Mouse (Mus musculus) forebrain, embryonic 13.5 days (tissue): ENCODE data around the gene 1700080E11Rik. TPM values are rescaled to one million over a fixed set of nuclear protein-coding genes. Genes with fewer than 3 reads are reported as not detected.
"Not testable (repeated sequence)": the region's sequence is repeated elsewhere in the genome, so short reads cannot be mapped to it uniquely, and the experiment has no call there.

ENCODE experiments used
- ATAC-seq: fragments of 200-750 bp; cut with Nextera tagmentation; 2 replicates; pipeline ENCODE4 v1.8.0; 2017
- H3K27ac ChIP-seq: fragments of 300-500 bp; sonication (generic); 2 replicates; pipeline ENCODE4 v1.5.1; 2015; ENCODE audit warnings: inconsistent platforms, mild to moderate bottlenecking, moderate library complexity
- H3K27me3 ChIP-seq: fragments of 300-500 bp; sonication (generic); 2 replicates; pipeline ENCODE4 v1.6.1; 2015; ENCODE audit warnings: mild to moderate bottlenecking, inconsistent platforms
- H3K36me3 ChIP-seq: fragments of 300-500 bp; sonication (generic); 2 replicates; pipeline ENCODE4 v1.6.1; 2015; ENCODE audit warnings: mild to moderate bottlenecking, inconsistent platforms; ENCODE audit not compliant: poor library complexity, severe bottlenecking
- H3K4me1 ChIP-seq: fragments of 300-500 bp; sonication (generic); 2 replicates; pipeline ENCODE4 v1.6.1; 2015; ENCODE audit warnings: inconsistent platforms
- H3K4me2 ChIP-seq: fragments of 300-500 bp; sonication (generic); 2 replicates; pipeline ENCODE4 v1.6.1; 2015; ENCODE audit warnings: inconsistent platforms, mild to moderate bottlenecking, moderate library complexity
- H3K4me3 ChIP-seq: fragments of 300-500 bp; sonication (generic); 2 replicates; pipeline ENCODE4 v1.5.1; 2015; ENCODE audit warnings: mild to moderate bottlenecking, inconsistent platforms
- H3K9ac ChIP-seq: fragments of 300-500 bp; sonication (generic); 2 replicates; pipeline ENCODE4 v1.6.1; 2015; ENCODE audit warnings: mild to moderate bottlenecking, inconsistent platforms
- H3K9me3 ChIP-seq: fragments of 300-500 bp; sonication (generic); replicated peaks from 2 replicates; pipeline ENCODE4 v1.6.1; 2016; ENCODE audit warnings: inconsistent platforms
- WGBS: fragments of 180-500 bp; shearing (Covaris S2); methylation state at CpG from one replicate; pipeline ENCODE4 v1.1.7; 2015; 5-methylcytosine and 5-hydroxymethylcytosine counted together
- polyA plus RNA-seq: library from polyadenylated mRNA; unstranded; fragments of >200 nt; fragmentation: Nextera tagmentation; extraction: Ambion mirVana; gene quantifications from 2 replicates; pipeline ENCODE4 v1.2.1, GENCODE M21; 2015

The 1700080E11Rik gene
- not detected in 2 replicates for polyA plus RNA-seq

DNA sequence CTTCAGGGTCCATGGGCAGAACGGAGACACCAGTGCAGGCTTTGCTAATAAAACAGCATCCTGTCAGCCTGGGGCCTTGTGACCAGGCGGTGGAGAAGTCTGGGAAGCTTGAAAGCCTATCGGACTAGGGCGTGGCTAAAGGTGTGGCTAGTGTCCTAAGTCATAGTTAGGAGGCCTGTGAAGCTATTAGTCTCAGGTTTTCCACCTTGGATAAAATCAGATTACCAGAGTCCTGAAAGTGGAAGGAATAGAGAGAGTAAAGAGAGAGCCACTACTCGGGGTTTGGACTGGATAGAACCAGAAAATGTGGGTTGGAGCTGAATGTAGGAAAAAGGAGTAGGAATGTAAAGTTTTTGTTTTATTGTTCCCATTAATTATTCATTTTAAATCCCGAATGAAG is at the start of gene 1700080E11Rik:
TSS of gene 1700080E11Rik (minus strand) at position 101 of the 400 bp plus-strand sequence.
- no peak within 1 kb of the TSS for H3K27ac ChIP-seq
- WGBS = 84% methylated on average over 6 of the region's 6 CpGs
- no peaks in the 10 kb centered on the region for H3K4me1 ChIP-seq
- H3K4me3 ChIP-seq = no peak within 1 kb of the TSS
- H3K36me3 ChIP-seq = no peaks in the 10 kb centered on the region
- no peak for ATAC-seq
- H3K9ac ChIP-seq = no peak within 1 kb of the TSS
- no peak within 1 kb of the TSS for H3K4me2 ChIP-seq
- no peaks in the 10 kb centered on the region for H3K27me3 ChIP-seq
- H3K9me3 ChIP-seq = no peaks in the 10 kb centered on the region

DNA sequence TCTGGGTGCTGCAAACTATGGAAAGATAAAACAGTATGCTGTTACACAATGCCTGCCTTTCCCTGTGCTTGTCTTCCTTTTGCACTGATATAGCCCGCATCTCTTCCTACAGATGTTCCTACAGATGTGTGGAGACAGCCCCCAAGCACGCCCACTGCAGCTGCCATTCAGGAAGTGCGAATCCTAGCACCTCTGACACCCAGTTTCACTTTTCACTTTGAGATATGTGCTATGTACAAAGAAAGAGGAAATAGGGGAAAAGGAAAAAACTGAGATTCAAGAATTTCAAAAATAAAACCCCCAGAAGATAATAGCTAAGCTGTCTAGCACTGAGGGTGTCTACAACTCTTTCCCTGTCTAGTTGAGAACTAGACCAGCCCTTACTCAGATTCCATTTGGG is 41.8 kb upstream of the 1700080E11Rik start:
- no peak overlapping the region for H3K9ac ChIP-seq
- H3K9me3 ChIP-seq = no peaks in the 10 kb centered on the region
- no peak overlapping the region for H3K27ac ChIP-seq
- WGBS = 82% methylated on average over 3 of the region's 3 CpGs
- no peak overlapping the region for H3K4me3 ChIP-seq
- no peaks in the 10 kb centered on the region for H3K27me3 ChIP-seq
- H3K36me3 ChIP-seq = no peaks in the 10 kb centered on the region
- no peaks in the 10 kb centered on the region for H3K4me1 ChIP-seq
- ATAC-seq = no peak
- H3K4me2 ChIP-seq = no peak overlapping the region

DNA sequence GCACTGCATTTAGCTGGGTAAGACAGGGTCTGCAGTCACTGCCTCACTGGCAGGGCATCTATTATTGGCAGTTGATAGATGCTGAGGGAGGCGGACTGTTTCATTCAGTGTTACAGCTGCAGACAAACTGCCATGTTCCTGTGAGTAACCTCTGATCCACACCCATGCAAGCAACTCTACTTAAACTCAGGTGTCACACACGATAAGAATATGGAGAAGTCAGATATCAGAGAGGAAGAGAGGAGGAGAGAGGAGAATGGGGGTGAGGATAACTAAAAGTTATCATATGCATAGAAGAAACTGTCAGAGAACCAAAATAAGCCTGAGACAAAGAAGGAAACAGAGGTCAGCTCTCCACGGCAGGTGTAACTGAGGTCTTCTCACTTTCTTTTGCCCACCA is 37.5 kb upstream of the 1700080E11Rik start:
- Histone ChIP-seq H3K9ac (no peak overlapping the region), H3K4me1 (no peaks in the 10 kb centered on the region), H3K36me3 (no peaks in the 10 kb centered on the region), H3K4me3 (no peak overlapping the region), H3K4me2 (no peak overlapping the region), H3K27ac (no peak overlapping the region), H3K27me3 (no peaks in the 10 kb centered on the region), H3K9me3 (no peaks in the 10 kb centered on the region)
- 91% methylated on average over 3 of the region's 3 CpGs for WGBS
- no peak for ATAC-seq

DNA sequence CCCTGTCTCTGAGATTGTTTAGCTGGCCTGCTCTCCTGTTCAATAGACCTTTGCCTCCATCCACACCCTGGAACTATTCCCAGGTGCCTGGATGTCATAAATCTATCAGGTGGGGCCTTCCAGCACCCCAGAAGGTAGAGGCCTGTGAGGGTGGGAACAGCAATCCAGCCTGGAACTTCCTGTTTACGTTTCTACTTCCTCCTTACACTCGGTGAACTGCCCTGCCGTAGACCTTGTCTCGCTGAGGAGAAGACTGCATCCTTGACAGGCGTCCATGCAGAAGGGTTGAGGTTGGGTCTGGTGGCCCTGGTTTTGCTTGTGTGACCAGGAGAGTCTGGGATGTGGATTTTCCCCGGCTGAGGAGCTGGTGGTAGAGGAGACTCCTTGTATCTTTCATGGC is 5.7 kb downstream of the 1700080E11Rik start:
- H3K27ac ChIP-seq = no peak overlapping the region
- H3K36me3 ChIP-seq = no peaks in the 10 kb centered on the region
- no peaks in the 10 kb centered on the region; the same call in 1 of the 2 replicates for H3K9me3 ChIP-seq
- H3K4me2 ChIP-seq = no peak overlapping the region
- no peak overlapping the region for H3K4me3 ChIP-seq
- H3K27me3 ChIP-seq = no peaks in the 10 kb centered on the region
- H3K4me1 ChIP-seq = no peaks in the 10 kb centered on the region
- WGBS = 85% methylated on average over 6 of the region's 6 CpGs
- no peak overlapping the region for H3K9ac ChIP-seq
- no peak for ATAC-seq

DNA sequence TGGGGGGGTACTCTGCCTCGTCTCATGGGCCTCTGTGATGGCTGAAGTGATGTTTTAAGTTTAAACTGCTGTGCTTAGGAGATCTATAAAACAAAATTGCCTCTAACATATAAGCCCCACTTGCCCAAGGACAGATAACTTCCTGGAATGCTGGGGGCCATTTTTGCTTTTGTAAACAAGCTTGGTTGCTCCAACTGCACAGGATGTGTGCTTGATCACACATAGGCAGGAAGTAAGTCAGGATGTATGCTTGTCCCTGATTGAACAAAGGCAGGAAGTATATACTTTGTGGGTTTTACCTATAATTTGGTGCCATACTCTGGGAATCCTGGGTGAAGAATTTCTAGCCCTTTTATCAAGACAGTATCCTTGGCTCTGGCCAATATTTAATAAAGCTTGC is 8.5 kb downstream of the 1700080E11Rik start:
- Histone ChIP-seq H3K4me2 (no peak overlapping the region), H3K9ac (no peak overlapping the region), H3K4me3 (no peak overlapping the region), H3K36me3 (no peaks in the 10 kb centered on the region), H3K27me3 (no peaks in the 10 kb centered on the region), H3K9me3 (no peaks in the 10 kb centered on the region; the same call in 1 of the 2 replicates), H3K4me1 (peaks cover 4% of the 10 kb centered on the region; the same call in 1 of the 2 replicates), H3K27ac (no peak overlapping the region)
- 36% methylated on average over 1 of the region's 1 CpGs for WGBS
- ATAC-seq = no peak

DNA sequence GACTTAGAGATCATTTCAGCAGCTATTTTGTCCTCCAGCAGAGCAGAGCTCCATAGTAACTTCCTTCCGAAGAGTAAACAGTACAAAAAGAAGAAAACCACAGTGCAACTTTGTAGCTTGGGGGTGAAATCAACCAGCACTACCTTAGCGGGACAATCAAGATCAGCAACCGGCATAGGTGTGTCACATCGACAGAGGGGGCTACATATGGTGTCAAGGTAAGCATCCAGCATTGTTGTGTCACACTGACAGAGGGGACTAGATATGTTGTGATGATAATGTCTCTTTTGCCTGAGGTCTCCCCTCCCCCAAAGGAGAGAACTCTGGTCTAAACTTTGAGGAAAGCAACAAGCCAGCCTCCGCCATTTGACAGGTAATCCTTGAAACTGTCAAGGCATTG is 10.4 kb downstream of the 1700080E11Rik start:
- H3K27me3 ChIP-seq = no peaks in the 10 kb centered on the region
- no peak overlapping the region for H3K4me2 ChIP-seq
- 82% methylated on average over 5 of the region's 5 CpGs for WGBS
- no peak overlapping the region for H3K4me3 ChIP-seq
- no peak overlapping the region for H3K9ac ChIP-seq
- no peak overlapping the region for H3K27ac ChIP-seq
- peaks cover 20% of the 10 kb centered on the region for H3K4me1 ChIP-seq
- ATAC-seq = no peak
- no peaks in the 10 kb centered on the region for H3K36me3 ChIP-seq
- no peaks in the 10 kb centered on the region; the same call in 1 of the 2 replicates for H3K9me3 ChIP-seq

DNA sequence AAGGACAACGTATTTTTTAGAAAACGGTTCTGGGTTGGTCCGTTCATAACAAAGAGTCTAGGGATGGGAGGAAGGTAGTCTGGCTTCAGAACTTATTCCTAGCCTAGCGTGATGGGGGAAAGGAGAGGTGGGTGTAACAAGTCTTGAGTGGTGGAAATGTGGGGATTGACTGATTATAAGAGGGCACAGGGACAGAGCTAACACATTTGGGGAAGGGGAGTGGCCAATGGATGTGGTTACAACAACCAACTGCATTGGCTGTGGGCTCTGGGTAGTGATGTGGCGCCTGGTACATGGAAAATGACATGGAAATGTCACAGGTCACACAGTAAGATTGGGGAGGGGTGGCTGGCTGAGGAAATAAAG is 12.9 kb downstream of the 1700080E11Rik start:
- Histone ChIP-seq H3K9ac (peak overlapping the region; percentile 84; the same call in 1 of the 2 replicates), H3K4me2 (peak overlapping the region; percentile 88), H3K4me3 (peak overlapping the region; percentile 76), H3K36me3 (no peaks in the 10 kb centered on the region), H3K4me1 (peaks cover 25% of the 10 kb centered on the region), H3K27ac (peak overlapping the region; percentile 83; the same call in 1 of the 2 replicates), H3K9me3 (no peaks in the 10 kb centered on the region), H3K27me3 (no peaks in the 10 kb centered on the region)
- 21% methylated on average over 5 of the region's 5 CpGs for WGBS
- no peak; the same call in none of the 2 replicates for ATAC-seq

DNA sequence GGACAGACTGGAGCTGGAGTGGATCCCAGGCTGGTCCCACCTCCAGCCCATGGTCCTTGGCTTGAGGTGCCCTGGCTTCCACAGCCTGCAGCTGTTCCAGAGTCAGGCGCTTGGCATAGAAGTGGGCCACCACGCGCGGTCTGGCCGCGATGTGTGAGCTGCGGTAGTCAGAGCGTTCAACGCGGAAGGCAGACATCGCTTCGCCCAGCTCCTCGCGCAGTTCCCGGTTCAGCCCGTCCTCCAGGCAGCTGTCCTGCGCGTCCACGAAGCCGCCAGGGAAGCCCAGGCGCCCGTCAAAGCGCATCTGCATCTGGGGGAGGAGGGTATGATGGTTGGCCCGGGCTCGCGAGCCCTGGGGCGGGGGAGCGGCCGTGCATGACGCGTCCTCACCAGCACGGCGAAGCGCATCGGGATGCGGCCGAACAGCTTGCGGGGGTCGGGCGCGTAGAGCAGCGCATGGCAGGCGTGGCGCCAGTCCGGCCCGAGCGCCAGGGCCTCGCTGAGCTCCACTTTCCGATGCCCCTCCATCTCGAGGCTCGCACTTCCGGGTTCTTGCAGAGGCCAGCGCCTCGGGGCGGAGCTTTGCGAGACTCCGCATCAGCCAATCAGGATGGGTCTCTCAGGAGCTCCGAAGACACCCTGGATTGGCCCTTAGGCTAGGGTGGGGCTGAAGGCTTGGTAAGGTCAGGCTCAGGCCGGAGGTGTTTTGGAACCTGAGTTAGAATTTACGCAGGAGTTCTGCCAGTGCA is 13.5 kb downstream of the 1700080E11Rik start, which contains the start of gene Nudt16:
TSS of gene Nudt16 (minus strand) at position 572 of the 749 bp plus-strand sequence.
- H3K4me1 ChIP-seq = peaks cover 25% of the 10 kb centered on the region
- H3K4me2 ChIP-seq = peak within 1 kb of the TSS; percentile 88
- ATAC-seq = peak; percentile 99
- peak within 1 kb of the TSS; percentile 76 for H3K4me3 ChIP-seq
- WGBS = under 1% methylated on average over 59 of the region's 60 CpGs
- H3K9ac ChIP-seq = peak within 1 kb of the TSS; percentile 84
- H3K27ac ChIP-seq = peak within 1 kb of the TSS; percentile 83
- H3K27me3 ChIP-seq = no peaks in the 10 kb centered on the region
- no peaks in the 10 kb centered on the region for H3K36me3 ChIP-seq
- H3K9me3 ChIP-seq = no peaks in the 10 kb centered on the region

DNA sequence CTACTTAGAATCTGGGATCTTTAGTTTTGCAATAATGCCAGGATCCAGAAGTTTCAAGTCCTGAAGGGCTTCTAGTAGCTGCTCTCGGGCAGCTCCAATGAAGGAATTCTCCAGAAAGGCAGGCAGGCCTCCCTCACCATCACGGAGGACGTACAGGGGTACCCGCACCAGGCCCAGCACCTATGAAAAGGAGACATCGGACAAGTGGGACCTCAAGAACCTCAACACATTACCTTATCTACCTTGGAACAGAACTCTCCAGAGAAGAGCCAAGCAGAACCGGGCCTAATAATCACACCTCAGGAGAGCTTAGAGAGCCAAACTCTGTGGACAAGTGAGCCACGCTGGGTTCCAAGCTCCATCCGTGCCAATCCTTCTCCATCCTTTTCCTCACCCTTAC is 14.6 kb downstream of the 1700080E11Rik start:
- no peak overlapping the region for H3K27ac ChIP-seq
- H3K27me3 ChIP-seq = no peaks in the 10 kb centered on the region
- 91% methylated on average over 8 of the region's 8 CpGs for WGBS
- ATAC-seq = no peak
- peaks cover 25% of the 10 kb centered on the region for H3K4me1 ChIP-seq
- peak overlapping the region; percentile 88 for H3K4me2 ChIP-seq
- peak overlapping the region; percentile 76; the same call in 1 of the 2 replicates for H3K4me3 ChIP-seq
- no peaks in the 10 kb centered on the region for H3K36me3 ChIP-seq
- no peaks in the 10 kb centered on the region for H3K9me3 ChIP-seq
- 0 out of 2 replicates have a peak overlapping the region, but pooled peaks have one; percentile 84 for H3K9ac ChIP-seq

DNA sequence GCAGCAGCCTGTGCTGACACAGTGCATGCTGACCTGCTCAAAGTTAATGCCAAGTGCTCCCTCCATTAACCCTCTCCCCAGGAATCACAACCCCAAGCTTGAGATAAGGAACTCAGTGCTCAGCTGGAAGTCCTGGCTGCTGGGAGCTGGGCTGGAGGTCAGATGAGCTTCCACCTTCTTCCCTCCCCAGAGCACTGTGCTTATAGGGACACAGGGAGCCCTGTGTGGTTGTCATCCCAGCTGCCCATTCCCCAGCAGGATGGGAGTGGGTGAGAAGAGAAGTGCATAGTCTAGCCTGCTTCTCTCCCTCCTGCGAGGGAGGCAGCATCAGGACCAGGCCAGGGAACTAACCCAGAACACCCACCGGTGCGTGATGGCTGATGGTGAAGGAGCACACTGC is 19.7 kb downstream of the 1700080E11Rik start:
- peaks cover 11% of the 10 kb centered on the region for H3K4me1 ChIP-seq
- H3K27ac ChIP-seq, ATAC-seq, H3K9ac ChIP-seq, H3K4me3 ChIP-seq, H3K36me3 ChIP-seq, H3K27me3 ChIP-seq, H3K4me2 ChIP-seq, H3K9me3 ChIP-seq: not testable (repeated sequence)
- 84% methylated on average over 3 of the region's 3 CpGs for WGBS

DNA sequence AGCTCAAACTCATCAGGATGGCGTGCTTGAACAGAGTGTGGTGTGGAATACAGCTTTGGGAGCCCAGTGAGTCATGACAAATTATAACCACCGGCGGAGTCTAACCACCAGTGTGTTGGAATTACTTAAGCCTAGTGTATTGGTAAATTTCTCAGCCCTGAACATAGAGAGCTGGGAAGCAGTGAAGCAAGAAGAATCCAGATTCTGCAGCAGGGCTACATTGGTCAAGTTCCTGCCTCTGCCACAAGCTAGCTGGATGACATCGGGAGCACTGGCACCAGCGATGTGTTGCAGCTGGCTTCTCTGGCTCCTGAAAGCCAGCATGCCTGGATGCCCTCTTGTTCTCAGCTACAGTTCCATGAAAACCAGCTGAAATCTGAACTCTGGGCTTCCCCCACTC is 41.0 kb downstream of the 1700080E11Rik start:
- Histone ChIP-seq H3K36me3 (no peaks in the 10 kb centered on the region), H3K27ac (no peak overlapping the region), H3K9ac (no peak overlapping the region), H3K9me3 (no peaks in the 10 kb centered on the region), H3K27me3 (no peaks in the 10 kb centered on the region), H3K4me3 (no peak overlapping the region), H3K4me2 (no peak overlapping the region), H3K4me1 (no peaks in the 10 kb centered on the region)
- no peak for ATAC-seq
- WGBS = 89% methylated on average over 5 of the region's 5 CpGs

DNA sequence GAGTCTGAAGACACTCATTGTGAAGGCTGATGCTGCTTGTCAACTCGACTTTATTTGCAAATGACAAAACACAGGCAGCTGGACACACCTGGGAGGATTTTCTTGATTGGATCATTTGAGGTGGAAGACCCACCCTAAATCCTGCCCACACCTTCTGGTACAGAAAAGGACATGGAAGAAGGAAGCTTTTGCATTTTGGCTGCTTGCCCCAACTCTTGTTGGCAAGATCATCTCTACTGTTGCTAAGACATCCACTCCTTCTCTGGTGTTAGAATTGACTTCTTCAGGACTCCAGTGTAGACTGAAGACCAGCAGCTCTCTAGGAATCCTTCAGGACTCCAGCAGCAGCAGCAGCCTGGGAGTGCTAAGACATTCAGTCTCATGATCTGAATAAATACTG is 43.0 kb downstream of the 1700080E11Rik start:
- Histone ChIP-seq H3K27ac (no peak overlapping the region), H3K9ac (no peak overlapping the region), H3K9me3 (no peaks in the 10 kb centered on the region), H3K36me3 (no peaks in the 10 kb centered on the region), H3K4me3 (no peak overlapping the region), H3K4me1 (no peaks in the 10 kb centered on the region), H3K27me3 (no peaks in the 10 kb centered on the region), H3K4me2 (no peak overlapping the region)
- WGBS = 58% methylated on average over 1 of the region's 1 CpGs
- ATAC-seq = no peak
